Mouse (Mus musculus): ENCODE measurements around the gene Tmem205. TPM values are rescaled to one million over a fixed set of nuclear protein-coding genes. Genes with fewer than 3 reads are reported as not detected.

The Tmem205 gene
- polyA plus RNA-seq, 1 experiment from 2014 or later: 61.0 TPM

DNA sequence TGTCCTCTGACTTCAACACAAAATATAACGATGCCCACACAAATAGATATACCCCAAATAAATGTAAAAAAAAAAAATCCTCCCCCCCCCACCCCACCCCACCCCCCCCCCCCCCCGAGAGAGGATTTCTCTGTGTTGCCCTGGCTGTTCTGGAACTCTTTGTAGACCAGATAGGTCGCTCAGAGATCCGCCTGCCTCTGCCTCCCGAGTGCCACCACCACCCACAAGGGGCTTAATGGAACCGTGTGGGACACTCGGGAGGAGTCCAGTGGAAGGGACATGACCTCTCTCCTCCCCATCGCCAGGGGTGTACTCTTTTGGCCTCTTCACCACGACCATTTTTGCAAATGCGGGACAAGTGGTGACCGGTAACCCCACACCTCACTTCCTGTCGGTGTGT lies 15.7 kb upstream of the Tmem205 start:
- Histone ChIP-seq H3K4me3 (replicated peaks) (no peak overlapping the region), H3K9ac (no peak overlapping the region), H3K27ac (no peak overlapping the region), H3K4me1 (peaks cover 19% of the 10 kb centered on the region), H3K36me3 (no peaks in the 10 kb centered on the region), H3K4me2 (no peak overlapping the region), H3K27me3 (peaks cover 12% of the 10 kb centered on the region), H3K9me3 (replicated peaks) (no peaks in the 10 kb centered on the region)
- no peak for ATAC-seq (replicated peaks; ENCODE audit: low FRiP score)
- 73% methylated on average over 12 of the region's 12 CpGs for WGBS

- no peaks in the 10 kb centered on the region for H3K27me3 ChIP-seq
- no peak overlapping the region for H3K4me3 ChIP-seq (replicated peaks)
- no peaks in the 10 kb centered on the region for H3K9me3 ChIP-seq (replicated peaks)
- H3K27ac ChIP-seq: no peak overlapping the region
- H3K9ac ChIP-seq: no peak overlapping the region
- ATAC-seq (replicated peaks; ENCODE audit: low FRiP score): no peak
- no peaks in the 10 kb centered on the region for H3K36me3 ChIP-seq
- WGBS: 85% methylated on average over 4 of the region's 4 CpGs
- H3K4me1 ChIP-seq: peaks cover 17% of the 10 kb centered on the region
- no peak overlapping the region for H3K4me2 ChIP-seq
These were observed 11.0 kb upstream of the Tmem205 start for GRCm38 (mm10) chr9:21938234-21938855.

DNA sequence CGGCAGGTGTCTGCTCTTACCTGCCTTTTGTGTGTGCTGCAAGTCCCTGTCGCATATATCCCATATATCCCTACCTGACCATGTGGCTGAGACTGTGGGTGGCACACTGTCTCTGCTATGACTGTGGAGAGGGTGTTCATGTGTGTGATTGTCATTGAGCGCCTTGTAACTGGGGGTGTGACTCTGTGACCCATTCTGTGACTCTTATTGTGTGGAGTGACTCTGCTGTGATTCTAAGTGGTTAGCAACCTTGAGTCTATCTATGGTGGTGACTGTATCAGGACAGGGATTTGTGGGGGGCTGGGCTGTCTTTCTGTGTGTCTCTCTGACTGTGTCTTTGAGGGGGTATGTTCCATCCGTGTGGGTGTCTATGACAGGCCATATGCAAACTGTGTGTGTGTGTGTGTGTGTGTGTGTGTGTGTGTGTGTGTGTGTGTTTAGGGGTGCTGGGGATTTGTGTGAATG lies 10.4 kb upstream of the Tmem205 start:
- Histone ChIP-seq H3K4me1 (peaks cover 22% of the 10 kb centered on the region), H3K4me3 (replicated peaks) (peak overlapping the region; percentile 64), H3K27ac (no peak overlapping the region), H3K9me3 (replicated peaks) (no peaks in the 10 kb centered on the region), H3K36me3 (no peaks in the 10 kb centered on the region), H3K4me2 (peak overlapping the region; percentile 92), H3K27me3 (no peaks in the 10 kb centered on the region), H3K9ac (no peak overlapping the region)
- ATAC-seq (replicated peaks; ENCODE audit: low FRiP score): no peak
- 79% methylated on average over 4 of the region's 4 CpGs for WGBS

DNA sequence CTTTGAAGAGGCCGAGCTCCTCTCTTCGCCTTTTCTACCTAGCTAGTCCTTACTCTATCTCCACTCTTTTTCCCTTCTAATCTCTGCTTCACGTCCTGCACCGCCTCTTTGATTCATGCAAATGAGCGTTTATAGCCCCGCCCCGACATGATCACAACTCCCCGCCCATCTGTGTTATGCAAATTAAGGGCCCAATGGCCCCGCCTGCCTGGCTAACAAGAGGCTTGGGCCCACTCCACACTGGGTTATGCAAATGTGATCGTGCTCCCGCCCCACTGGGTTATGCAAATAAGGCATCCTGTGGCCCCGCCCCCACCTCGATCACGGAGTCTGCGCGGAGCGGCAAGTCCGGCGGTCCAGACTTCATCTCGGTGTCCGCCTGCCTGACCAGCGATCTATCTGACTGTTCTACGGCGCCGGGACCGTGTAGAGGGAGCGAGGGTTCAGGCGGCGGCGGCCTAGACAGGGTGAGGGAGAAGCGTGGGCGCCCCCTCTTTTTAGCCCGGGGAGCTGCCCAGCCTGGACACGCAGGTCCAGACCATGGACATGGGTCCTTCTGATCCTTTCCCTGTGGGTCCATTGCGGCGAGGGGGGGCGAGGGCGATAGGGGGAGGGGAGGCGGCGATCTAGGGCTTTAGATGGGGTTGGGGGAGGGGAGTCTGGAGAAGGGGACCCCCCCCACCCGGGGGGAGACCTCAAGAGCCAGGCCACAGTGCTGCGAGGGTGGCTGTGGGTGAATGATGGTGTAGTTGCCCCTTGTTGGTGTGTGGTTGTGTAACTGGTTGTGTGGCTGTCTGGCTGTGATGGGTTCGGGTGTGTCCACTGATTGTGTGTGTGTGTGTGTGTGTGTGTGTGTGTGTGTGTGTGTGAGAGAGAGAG lies 9.6 kb upstream of the Tmem205 start, which contains the start of gene Plppr2:
Plppr2 (plus strand) TSS at position 342 of the 879 bp plus-strand sequence.
- Histone ChIP-seq H3K36me3 (no peaks in the 10 kb centered on the region), H3K27me3 (no peaks in the 10 kb centered on the region), H3K4me1 (peaks cover 22% of the 10 kb centered on the region), H3K9me3 (replicated peaks) (no peaks in the 10 kb centered on the region), H3K4me3 (replicated peaks) (peak within 1 kb of the TSS; percentile 64), H3K27ac (0 out of 2 replicates have a peak within 1 kb of the TSS, but pooled peaks have one; percentile 24), H3K4me2 (peak within 1 kb of the TSS; percentile 92), H3K9ac (peak within 1 kb of the TSS; percentile 61)
- 2% methylated on average over 39 of the region's 43 CpGs for WGBS
- peak; percentile 97 for ATAC-seq (replicated peaks; ENCODE audit: low FRiP score)

- no peaks in the 10 kb centered on the region for H3K9me3 ChIP-seq (replicated peaks)
- no peak overlapping the region for H3K9ac ChIP-seq
- no peak overlapping the region for H3K27ac ChIP-seq
- 86% methylated on average over 7 of the region's 7 CpGs for WGBS
- no peak overlapping the region for H3K4me2 ChIP-seq
- no peaks in the 10 kb centered on the region for H3K36me3 ChIP-seq
- H3K4me1 ChIP-seq: peaks cover 22% of the 10 kb centered on the region
- no peak for ATAC-seq (replicated peaks; ENCODE audit: low FRiP score)
- no peak overlapping the region for H3K4me3 ChIP-seq (replicated peaks)
- H3K27me3 ChIP-seq: no peaks in the 10 kb centered on the region
These were observed 8.2 kb upstream of the Tmem205 start for GRCm38 (mm10) chr9:21935466-21936131.

DNA sequence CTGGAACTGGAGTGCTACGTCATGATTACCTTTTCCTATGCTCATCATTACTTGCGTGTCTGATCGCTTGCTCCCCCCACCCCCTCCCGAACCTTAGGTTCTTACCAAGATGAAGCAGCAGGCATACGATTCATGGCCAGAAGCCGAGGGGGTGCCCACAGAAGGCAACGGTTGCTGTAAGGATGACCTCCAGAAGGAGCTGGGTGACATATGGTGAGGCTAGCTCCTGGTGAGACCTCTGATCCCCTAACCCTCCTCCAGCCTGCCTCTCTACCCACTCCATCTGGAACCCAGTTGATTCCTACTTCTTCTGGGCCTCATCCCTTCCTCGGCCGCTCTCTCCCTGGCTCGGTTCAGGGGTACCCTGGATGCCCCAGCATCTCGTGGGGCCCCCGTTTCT lies 6.7 kb upstream of the Tmem205 start:
- H3K27ac ChIP-seq: no peak overlapping the region
- ATAC-seq (replicated peaks; ENCODE audit: low FRiP score): no peak
- no peak overlapping the region for H3K4me3 ChIP-seq (replicated peaks)
- 89% methylated on average over 12 of the region's 12 CpGs for whole genome bisulfite sequencing
- H3K4me2 ChIP-seq: no peak overlapping the region
- no peak overlapping the region for H3K9ac ChIP-seq
- H3K4me1 ChIP-seq: peaks cover 22% of the 10 kb centered on the region
- H3K27me3 ChIP-seq: no peaks in the 10 kb centered on the region
- H3K36me3 ChIP-seq: no peaks in the 10 kb centered on the region
- H3K9me3 ChIP-seq (replicated peaks): no peaks in the 10 kb centered on the region

DNA sequence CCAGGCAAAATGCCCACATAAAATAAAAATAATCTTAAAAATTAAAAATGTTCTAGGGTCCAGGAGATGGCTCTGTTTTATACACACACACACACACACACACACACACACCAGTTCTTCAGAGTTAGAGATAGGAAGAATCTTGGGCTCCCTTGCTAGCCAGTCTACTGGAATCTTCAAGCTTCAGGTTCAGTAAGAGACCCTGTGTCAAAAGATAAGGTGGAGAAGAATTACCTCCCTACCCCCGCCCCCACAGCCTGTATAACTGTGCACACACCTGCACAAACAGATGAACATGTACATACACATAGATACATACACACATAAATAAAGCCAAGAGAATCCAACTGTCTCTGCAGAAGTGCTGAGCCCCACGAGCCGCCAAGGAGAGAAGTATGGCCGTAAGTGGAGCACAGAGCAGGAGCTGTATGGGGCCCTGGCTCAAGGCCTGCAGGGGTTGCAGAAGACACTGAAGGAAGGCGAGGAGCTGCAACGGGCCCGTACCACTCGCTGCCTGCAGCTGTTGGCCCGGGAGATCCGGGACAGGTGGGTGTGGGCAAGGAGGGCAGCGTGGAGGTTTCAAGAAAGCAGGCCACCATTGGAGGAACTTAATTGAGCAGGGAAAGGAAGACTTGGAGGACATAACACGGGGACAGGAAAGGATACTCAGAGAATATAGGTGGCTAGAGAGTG lies 5.2 kb upstream of the Tmem205 start:
- 60% methylated on average over 12 of the region's 12 CpGs for WGBS
- no peak overlapping the region for H3K27ac ChIP-seq
- H3K27me3 ChIP-seq: no peaks in the 10 kb centered on the region
- no peaks in the 10 kb centered on the region for H3K9me3 ChIP-seq (replicated peaks)
- no peak overlapping the region for H3K4me3 ChIP-seq (replicated peaks)
- peaks cover 22% of the 10 kb centered on the region for H3K4me1 ChIP-seq
- H3K36me3 ChIP-seq: no peaks in the 10 kb centered on the region
- no peak for ATAC-seq (replicated peaks; ENCODE audit: low FRiP score)
- 0 out of 2 replicates have a peak overlapping the region, but pooled peaks have one; percentile 27 for H3K4me2 ChIP-seq
- H3K9ac ChIP-seq: no peak overlapping the region

DNA sequence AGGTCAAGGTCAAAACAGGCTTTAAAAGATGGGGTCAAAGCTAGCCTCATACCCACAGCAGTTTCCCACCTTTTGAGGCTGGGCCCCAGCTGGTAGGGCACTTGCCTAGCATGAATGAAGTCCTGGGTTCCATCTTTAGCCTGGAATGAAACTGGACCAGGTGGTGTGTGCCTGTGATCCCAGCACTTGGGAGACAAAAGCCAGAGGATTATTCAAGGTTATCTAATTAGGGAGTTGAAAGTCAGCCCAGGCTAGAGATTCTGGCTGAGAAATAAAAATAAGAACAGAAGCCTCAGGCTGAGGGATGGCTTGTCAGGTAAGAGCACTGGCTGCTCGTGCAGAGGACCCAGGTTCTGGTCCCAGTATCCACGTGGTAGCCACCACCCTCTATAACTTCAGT lies 4.7 kb upstream of the Tmem205 start:
- WGBS: 71% methylated on average over 2 of the region's 2 CpGs
- no peak overlapping the region for H3K4me3 ChIP-seq (replicated peaks)
- H3K27me3 ChIP-seq: no peaks in the 10 kb centered on the region
- no peak overlapping the region for H3K9ac ChIP-seq
- ATAC-seq (replicated peaks; ENCODE audit: low FRiP score): no peak
- no peaks in the 10 kb centered on the region for H3K36me3 ChIP-seq
- H3K4me1 ChIP-seq: peaks cover 17% of the 10 kb centered on the region
- no peak overlapping the region for H3K4me2 ChIP-seq
- H3K9me3 ChIP-seq (replicated peaks): no peaks in the 10 kb centered on the region
- no peak overlapping the region for H3K27ac ChIP-seq

DNA sequence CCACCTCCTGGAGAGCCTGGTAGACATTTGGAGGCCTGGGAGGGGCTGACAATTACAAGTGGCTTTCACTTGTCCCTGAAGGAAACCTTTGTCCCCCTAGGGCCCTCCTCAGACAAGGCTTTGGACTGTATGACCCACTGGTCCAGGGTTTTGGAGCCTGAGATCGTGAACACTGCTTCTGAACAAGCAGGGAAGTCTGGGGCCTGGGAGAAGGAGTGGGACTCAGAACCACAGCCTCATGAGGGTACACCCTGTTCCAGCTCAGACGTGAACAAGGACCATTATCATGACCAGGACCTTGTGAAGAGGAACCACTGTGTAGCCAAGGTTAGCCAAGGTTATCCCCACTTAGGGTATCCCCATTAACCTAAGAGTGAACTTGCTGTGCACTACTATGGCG lies 1.9 kb upstream of the Tmem205 start:
- ATAC-seq (replicated peaks; ENCODE audit: low FRiP score): no peak
- H3K4me3 ChIP-seq (replicated peaks): no peak overlapping the region
- H3K36me3 ChIP-seq: peaks cover 13% of the 10 kb centered on the region
- H3K27ac ChIP-seq: no peak overlapping the region
- WGBS: 80% methylated on average over 3 of the region's 3 CpGs
- no peaks in the 10 kb centered on the region for H3K9me3 ChIP-seq (replicated peaks)
- H3K27me3 ChIP-seq: no peaks in the 10 kb centered on the region
- H3K4me2 ChIP-seq: no peak overlapping the region
- H3K4me1 ChIP-seq: peaks cover 27% of the 10 kb centered on the region
- H3K9ac ChIP-seq: no peak overlapping the region

DNA sequence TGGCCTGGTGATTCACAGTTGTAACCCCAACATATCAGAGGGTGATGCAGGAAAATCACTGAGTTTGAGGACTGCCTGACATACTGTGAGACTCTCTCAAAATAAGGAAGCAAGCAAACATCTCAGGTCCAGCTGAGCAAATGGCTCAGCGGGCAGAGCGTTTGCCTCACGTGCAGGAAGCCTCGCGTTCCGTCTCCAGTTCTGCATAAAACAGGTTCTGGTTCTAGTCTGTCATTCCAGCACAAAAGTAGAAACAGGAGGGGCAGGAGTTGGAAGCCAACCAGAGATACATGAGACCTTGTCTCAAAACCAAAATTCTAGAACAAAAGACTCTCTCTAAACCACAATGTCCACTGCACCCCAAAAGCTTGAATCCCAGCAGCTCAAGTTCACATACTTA lies 572 bp downstream of the Tmem205 start:
- peak overlapping the region; percentile 65 for H3K9ac ChIP-seq
- H3K27ac ChIP-seq: peak overlapping the region; percentile 79
- no peaks in the 10 kb centered on the region for H3K9me3 ChIP-seq (replicated peaks)
- peak overlapping the region; percentile 73 for H3K4me2 ChIP-seq
- no peak for ATAC-seq (replicated peaks; ENCODE audit: low FRiP score)
- no peaks in the 10 kb centered on the region for H3K27me3 ChIP-seq
- H3K4me3 ChIP-seq (replicated peaks): peak overlapping the region; percentile 62
- under 1% methylated on average over 6 of the region's 6 CpGs for WGBS
- H3K36me3 ChIP-seq: peaks cover 19% of the 10 kb centered on the region
- H3K4me1 ChIP-seq: peaks cover 29% of the 10 kb centered on the region

- no peaks in the 10 kb centered on the region for H3K9me3 ChIP-seq (replicated peaks)
- ATAC-seq (replicated peaks; ENCODE audit: low FRiP score): no peak
- 77% methylated on average over 6 of the region's 6 CpGs for WGBS
- no peaks in the 10 kb centered on the region for H3K27me3 ChIP-seq
- peaks cover 29% of the 10 kb centered on the region for H3K4me1 ChIP-seq
- H3K36me3 ChIP-seq: peaks cover 19% of the 10 kb centered on the region
- H3K4me3 ChIP-seq (replicated peaks): peak overlapping the region; percentile 62
- H3K9ac ChIP-seq: no peak overlapping the region
- H3K4me2 ChIP-seq: peak overlapping the region; percentile 73
- 0 out of 2 replicates have a peak overlapping the region, but pooled peaks have one; percentile 79 for H3K27ac ChIP-seq
These were observed 1.2 kb downstream of the Tmem205 start for GRCm38 (mm10) chr9:21926155-21926554.
